Mouse (Mus musculus) lung, embryonic 14.5 days (tissue): ENCODE results near the gene Mob1a. TPM values are rescaled to one million over a fixed set of nuclear protein-coding genes. Genes with fewer than 3 reads are reported as not detected.
A peak's percentile ranks its signal among the peaks of the same experiment; 100 is the strongest.

Source experiments
- ATAC-seq: fragments of 200-750 bp; cut with Nextera tagmentation; 2 replicates; pipeline ENCODE4 v1.8.0; 2017; ENCODE audit warnings: mild to moderate bottlenecking, moderate TSS enrichment, moderate library complexity; ENCODE audit not compliant: insufficient read depth
- DNase-seq: peaks from one replicate; pipeline ENCODE4 v3.0.0-alpha.2; 2015
- H3K27ac ChIP-seq: fragments of 300-500 bp; sonication (generic); 2 replicates; pipeline ENCODE4 v1.5.1; 2014; ENCODE audit warnings: low read depth, mild to moderate bottlenecking, moderate library complexity
- H3K27me3 ChIP-seq: fragments of 300-500 bp; sonication (generic); 2 replicates; pipeline ENCODE4 v1.6.1; 2014; ENCODE audit warnings: low read length, control low read depth; ENCODE audit not compliant: insufficient read depth
- H3K36me3 ChIP-seq: fragments of 300-500 bp; sonication (generic); 2 replicates; pipeline ENCODE4 v1.6.1; 2014; ENCODE audit warnings: control low read depth; ENCODE audit not compliant: insufficient read depth
- H3K4me1 ChIP-seq: fragments of 300-500 bp; sonication (generic); 2 replicates; pipeline ENCODE4 v1.6.1; 2014; ENCODE audit warnings: antibody characterized with exemption, control low read depth; ENCODE audit not compliant: insufficient read depth
- H3K4me2 ChIP-seq: fragments of 300-500 bp; sonication (generic); 2 replicates; pipeline ENCODE4 v1.6.1; 2014; ENCODE audit warnings: mild to moderate bottlenecking
- H3K4me3 ChIP-seq: fragments of 300-500 bp; sonication (generic); 2 replicates; pipeline ENCODE4 v1.5.1; 2014; ENCODE audit warnings: low read depth, low read length
- H3K9ac ChIP-seq: fragments of 300-500 bp; sonication (generic); 2 replicates; pipeline ENCODE4 v1.6.1; 2014
- H3K9me3 ChIP-seq: fragments of 300-500 bp; sonication (generic); 2 replicates; pipeline ENCODE4 v1.6.1; 2016; ENCODE audit warnings: low read depth, low read length, control low read depth
- CTCF ChIP-seq: IDR thresholded peaks from 2 replicates; pipeline ENCODE4 v1.5.1; 2016; ENCODE audit warnings: antibody characterized with exemption, low read depth
- WGBS: fragments of 180-500 bp; shearing (Covaris S2); extraction: QIAGEN DNeasy Blood & Tissue Kit; methylation state at CpG from one replicate; pipeline ENCODE4 v1.1.7; 2014; 5-methylcytosine and 5-hydroxymethylcytosine counted together
- polyA plus RNA-seq: library from polyadenylated mRNA; unstranded; fragments of >200 nt; fragmentation: Nextera tagmentation; extraction: Ambion mirVana; gene quantifications from 2 replicates; pipeline ENCODE4 v1.2.1, GENCODE M21; 2014

The Mob1a gene
- polyA plus RNA-seq, 1 experiment from 2014 or later = 93.6 TPM

DNA sequence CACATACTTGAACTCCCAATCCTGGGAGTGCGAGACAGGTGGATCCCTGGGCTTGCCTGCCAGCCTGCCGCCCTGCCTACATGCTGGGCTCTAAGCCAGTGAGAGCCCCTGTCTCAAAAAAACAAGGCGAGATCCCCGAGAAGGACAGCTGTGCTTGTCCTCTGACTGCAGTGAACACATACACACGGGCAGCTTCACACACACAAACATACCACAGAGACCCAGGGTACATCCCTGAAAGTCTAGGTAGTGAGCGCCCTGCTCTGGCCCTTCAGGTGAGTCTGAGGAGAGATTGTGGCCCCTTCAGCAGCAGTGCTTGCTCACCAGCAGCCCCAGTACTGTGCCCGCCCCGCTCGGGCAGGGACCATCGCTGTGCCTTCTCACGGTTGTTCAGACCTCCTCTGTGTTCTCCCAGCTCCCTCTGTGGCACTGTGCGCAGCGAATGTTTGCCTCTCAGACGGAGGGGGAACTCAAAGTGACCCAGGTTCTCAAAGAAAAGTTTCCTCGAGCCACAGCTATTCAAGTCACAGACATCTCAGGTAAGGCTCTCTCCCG, 25.1 kb downstream of the Mob1a start:
- no peak overlapping the region for H3K4me2 ChIP-seq
- H3K27ac ChIP-seq = no peak overlapping the region
- H3K4me1 ChIP-seq = no peaks in the 10 kb centered on the region

DNA sequence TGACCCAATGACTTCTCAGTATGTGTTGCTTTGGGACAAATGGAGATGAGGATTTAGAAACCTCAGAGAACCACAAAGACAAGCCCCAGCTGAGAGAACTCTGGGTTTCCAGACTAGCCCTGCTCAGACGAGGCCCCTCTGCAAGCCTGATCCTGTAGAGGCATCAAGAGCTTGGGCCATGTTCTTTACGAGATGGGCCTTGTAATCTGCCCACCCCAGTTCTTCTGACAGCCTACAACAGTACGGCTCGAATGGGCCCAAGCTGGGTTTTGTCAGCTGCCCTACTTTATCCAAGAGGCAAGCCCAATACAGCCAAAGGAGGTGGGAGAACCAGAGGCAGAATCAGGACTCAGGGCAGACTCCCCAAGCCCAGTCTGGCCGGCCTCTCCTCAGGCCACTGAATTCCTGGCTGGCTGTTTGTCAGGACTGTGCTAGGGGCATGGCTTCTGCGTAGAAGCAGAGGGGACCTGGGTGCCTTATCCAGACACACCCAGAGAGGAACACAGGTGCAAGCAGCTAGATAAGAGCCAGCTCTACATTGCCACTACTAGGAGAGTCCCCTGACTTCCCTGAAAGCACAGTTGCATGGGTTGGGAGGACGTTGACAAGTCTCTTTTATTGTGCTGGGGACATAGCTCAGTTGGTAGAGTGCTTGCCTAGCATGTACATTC, 25.8 kb downstream of the Mob1a start:
- peak overlapping the region; percentile 20; the same call in 1 of the 2 replicates for H3K4me2 ChIP-seq
- no peak overlapping the region for H3K4me3 ChIP-seq
- no peaks in the 10 kb centered on the region for H3K27me3 ChIP-seq
- no peak overlapping the region; the same call in 1 of the 2 replicates for H3K9ac ChIP-seq
- peaks cover 37% of the 10 kb centered on the region for H3K36me3 ChIP-seq
- no peaks in the 10 kb centered on the region for H3K9me3 ChIP-seq
- no peak for ATAC-seq
- WGBS = 78% methylated on average over 7 of the region's 7 CpGs
- H3K4me1 ChIP-seq = no peaks in the 10 kb centered on the region
- TF ChIP-seq CTCF = no peak
- no peak overlapping the region for H3K27ac ChIP-seq
- DNase-seq = no peak

More for the DNA sequence above, 25.1 kb downstream of the Mob1a start:
- H3K27me3 ChIP-seq = no peaks in the 10 kb centered on the region
- DNase-seq = no peak
- H3K9me3 ChIP-seq = no peaks in the 10 kb centered on the region
- no peak overlapping the region; the same call in 1 of the 2 replicates for H3K9ac ChIP-seq
- peaks cover 33% of the 10 kb centered on the region for H3K36me3 ChIP-seq
- WGBS = 84% methylated on average over 16 of the region's 16 CpGs
- no peak overlapping the region for H3K4me3 ChIP-seq
- TF ChIP-seq CTCF = no peak
- no peak for ATAC-seq

DNA sequence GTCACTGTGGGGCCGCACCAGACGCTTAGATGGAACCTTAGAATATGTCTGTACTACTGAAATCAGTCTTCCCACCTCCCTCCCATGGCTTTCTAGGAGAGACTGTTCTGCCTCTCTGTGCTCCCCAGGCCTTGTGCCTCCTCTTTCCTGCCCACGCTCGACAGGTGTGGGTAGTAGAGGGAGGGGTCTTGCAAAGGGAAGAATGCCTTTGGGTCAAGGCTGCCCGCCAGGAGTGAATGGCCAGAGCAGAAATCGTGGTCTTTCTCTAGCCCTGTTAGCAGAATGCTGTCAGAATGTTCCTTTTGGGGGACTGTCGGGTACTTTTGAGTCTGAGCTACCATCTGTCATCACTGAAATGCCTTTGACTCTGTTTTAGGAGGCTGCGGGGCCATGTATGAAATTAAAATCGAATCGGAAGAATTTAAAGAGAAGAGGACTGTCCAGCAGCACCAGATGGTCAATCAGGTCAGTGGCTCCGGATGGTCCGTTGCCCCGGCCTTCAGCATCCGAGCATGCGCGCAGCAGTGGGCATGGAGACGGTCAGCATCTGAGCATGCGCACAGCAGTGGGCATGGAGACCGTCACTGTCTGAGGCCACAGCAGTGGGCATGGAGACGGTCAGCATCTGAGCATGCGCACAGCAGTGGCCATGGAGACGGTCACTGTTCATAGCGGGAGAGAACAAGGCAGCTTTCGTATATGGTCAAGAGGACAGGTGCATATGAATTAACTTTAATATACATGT, 27.0 kb downstream of the Mob1a start:
- Histone ChIP-seq H3K4me3 (no peak overlapping the region), H3K9me3 (no peaks in the 10 kb centered on the region), H3K27ac (no peak overlapping the region), H3K27me3 (no peaks in the 10 kb centered on the region), H3K9ac (no peak overlapping the region), H3K4me2 (peak overlapping the region; percentile 35; the same call in 1 of the 2 replicates), H3K4me1 (no peaks in the 10 kb centered on the region), H3K36me3 (peaks cover 48% of the 10 kb centered on the region)
- TF ChIP-seq CTCF = no peak
- no peak for ATAC-seq
- 92% methylated on average over 24 of the region's 24 CpGs for WGBS
- no peak for DNase-seq

DNA sequence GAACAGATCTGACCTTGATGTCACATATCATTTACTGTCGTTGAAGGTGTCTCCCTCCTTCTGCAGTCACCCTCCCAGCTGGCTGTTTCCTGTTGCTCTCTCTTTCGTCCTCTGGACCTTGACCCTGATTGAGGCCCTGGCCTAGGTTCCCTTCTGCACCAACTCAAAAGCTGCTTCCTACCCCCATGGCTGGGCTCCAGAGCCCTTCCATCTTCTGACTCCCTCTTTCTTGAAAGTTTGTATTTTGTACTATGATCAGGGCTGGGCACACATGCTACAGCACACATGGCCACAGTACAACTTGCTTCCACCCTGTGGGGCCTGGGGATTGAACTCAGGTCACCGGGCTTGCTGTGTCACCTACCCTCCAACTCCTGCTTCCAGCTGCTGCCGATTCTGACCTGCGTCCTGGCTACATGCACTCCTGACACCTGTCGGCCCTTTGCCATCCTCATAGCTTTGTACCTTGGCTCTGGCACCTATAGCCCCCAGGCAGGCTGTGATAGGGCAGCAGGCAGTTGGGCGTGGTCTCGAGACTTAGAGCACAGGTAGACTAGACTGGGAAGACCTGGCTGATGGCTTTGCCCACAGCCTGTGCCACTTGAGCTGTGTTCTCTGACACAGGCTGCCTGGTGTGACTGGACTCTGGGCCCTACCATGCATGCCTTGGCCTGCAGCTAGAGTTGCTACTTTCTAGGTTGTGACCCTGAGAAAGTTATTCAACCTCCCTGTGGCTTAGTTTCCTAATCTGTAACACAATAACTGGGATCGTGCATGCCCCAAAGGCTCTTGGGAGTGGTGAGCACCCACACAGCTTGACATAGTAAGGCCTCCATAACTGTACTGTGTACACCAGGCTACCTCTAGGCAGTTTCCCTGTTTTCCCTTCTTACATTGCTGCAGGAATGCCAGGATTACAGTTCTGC, 29.3 kb downstream of the Mob1a start:
- peaks cover 68% of the 10 kb centered on the region for H3K36me3 ChIP-seq
- no peak for ATAC-seq
- WGBS = 84% methylated on average over 9 of the region's 9 CpGs

DNA sequence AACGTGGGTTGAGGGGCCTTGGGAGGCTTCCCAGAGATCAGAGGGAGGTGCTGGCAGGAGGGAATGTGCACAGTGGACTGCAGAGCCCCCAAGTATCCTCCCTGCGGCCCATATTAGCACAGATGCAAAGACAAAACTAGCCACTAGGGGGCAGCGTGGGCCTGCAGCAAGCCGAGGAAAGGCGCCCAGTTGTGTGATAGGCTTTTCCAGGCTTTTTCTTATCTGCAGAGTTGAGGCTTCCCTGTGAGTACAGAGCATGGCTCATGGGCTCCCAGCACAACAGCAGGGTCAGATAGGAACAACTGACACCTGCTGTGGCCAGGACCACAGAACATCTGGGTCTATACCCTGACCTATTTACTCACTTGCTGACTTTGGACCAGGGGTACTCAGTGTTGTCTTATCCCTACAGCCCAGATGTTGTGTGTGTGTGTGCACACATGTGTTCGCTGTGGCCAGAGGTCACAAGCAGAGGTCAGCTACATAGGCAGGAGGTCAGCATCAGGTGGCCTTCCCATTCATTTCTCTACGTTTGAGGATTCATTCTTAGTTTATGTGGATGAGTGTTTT, 30.8 kb downstream of the Mob1a start:
- peak; percentile 67; the same call in 1 of the 2 replicates for ATAC-seq
- H3K9me3 ChIP-seq = no peaks in the 10 kb centered on the region
- H3K4me2 ChIP-seq = no peak overlapping the region
- DNase-seq = peak; percentile 93
- peak; percentile 98 for TF ChIP-seq CTCF
- H3K36me3 ChIP-seq = peaks cover 71% of the 10 kb centered on the region
- no peak overlapping the region for H3K4me3 ChIP-seq
- no peaks in the 10 kb centered on the region for H3K27me3 ChIP-seq
- no peak overlapping the region for H3K9ac ChIP-seq
- 25% methylated on average over 7 of the region's 7 CpGs for WGBS
- H3K27ac ChIP-seq = no peak overlapping the region
- no peaks in the 10 kb centered on the region for H3K4me1 ChIP-seq

More for the DNA sequence above, 29.3 kb downstream of the Mob1a start:
- Histone ChIP-seq H3K4me2 (no peak overlapping the region), H3K9me3 (no peaks in the 10 kb centered on the region), H3K9ac (no peak overlapping the region), H3K4me3 (no peak overlapping the region), H3K27me3 (no peaks in the 10 kb centered on the region), H3K4me1 (no peaks in the 10 kb centered on the region), H3K27ac (no peak overlapping the region)
- TF ChIP-seq CTCF = no peak
- DNase-seq = no peak

DNA sequence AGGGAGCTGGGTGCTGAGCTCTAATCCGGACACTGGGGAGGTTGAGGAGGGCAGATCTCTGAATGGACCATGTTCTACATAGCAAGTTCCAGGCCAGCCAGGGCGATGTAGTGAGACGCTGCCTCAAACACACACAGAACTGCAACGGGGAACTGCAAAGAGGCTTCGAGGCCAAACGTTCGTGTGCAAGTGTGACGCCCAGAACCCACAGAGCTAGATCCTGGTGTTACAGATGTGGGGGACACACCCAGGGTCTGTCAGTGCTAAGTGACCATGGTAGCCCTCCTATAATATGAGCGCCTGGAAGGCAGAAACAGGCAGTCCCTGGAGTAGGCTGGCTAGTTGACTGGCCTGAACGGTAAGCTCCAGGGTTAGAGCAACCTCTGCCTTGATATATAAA, 31.6 kb downstream of the Mob1a start:
- Histone ChIP-seq H3K9ac (no peak overlapping the region), H3K4me1 (no peaks in the 10 kb centered on the region), H3K4me3 (no peak overlapping the region), H3K27ac (no peak overlapping the region), H3K9me3 (no peaks in the 10 kb centered on the region), H3K27me3 (no peaks in the 10 kb centered on the region), H3K4me2 (no peak overlapping the region), H3K36me3 (peaks cover 75% of the 10 kb centered on the region)
- WGBS = 89% methylated on average over 10 of the region's 10 CpGs
- ATAC-seq (no peak), DNase-seq (no peak)
- no peak for TF ChIP-seq CTCF
